Mouse (Mus musculus) Patski (cell line): ENCODE data around the gene 4632433K11Rik. TPM values are rescaled to one million over a fixed set of nuclear protein-coding genes. Genes with fewer than 3 reads are reported as not detected.
A peak's percentile ranks its signal among the peaks of the same experiment; 100 is the strongest.
"Not testable (repeated sequence)": the region's sequence is repeated elsewhere in the genome, so short reads cannot be mapped to it uniquely, and the experiment has no call there.

Experiments
- ATAC-seq: fragments of 100-300 bp; one replicate; pipeline ENCODE4 v1.8.0; 2021
- CTCF ChIA-PET: fragments of 350-600 bp; sonication (Branson Sonifier 250); formaldehyde crosslinking; loops from one replicate; lab custom pipeline; 2022; ENCODE audit warnings: inconsistent platforms; lab: Charles Lee
- POLR2A ChIA-PET: fragments of 350-600 bp; sonication (Branson Sonifier 250); formaldehyde crosslinking; loops from one replicate; lab custom pipeline; 2022; ENCODE audit warnings: antibody characterized with exemption, inconsistent platforms; lab: Charles Lee
- DNase-seq: peaks from one replicate; pipeline ENCODE4 v3.0.0-alpha.2; 2011; ENCODE audit warnings: low read depth, low spot score
- H3K27me3 ChIP-seq: fragments of 371-371 bp; one replicate; pipeline ENCODE4 v1.5.1; 2021
- CTCF ChIP-seq: fragments of 100-300 bp; IDR thresholded peaks from one replicate; pipeline ENCODE4 v1.5.1; 2021
- in situ Hi-C: fragments of 300-500 bp; cut with MboI; formaldehyde crosslinking; loops from 3 replicates; pipeline ENCODE4 v1.11.1; 2018; ENCODE audit warnings: low pct_unique_long_range_greater_than_20kb, mixed read lengths
- polyA plus RNA-seq: library from polyadenylated mRNA; unstranded; gene quantifications from one replicate; pipeline ENCODE4 v1.2.3, GENCODE M21; 2021

Gene 4632433K11Rik
- polyA plus RNA-seq, 1 experiment from 2014 or later = not detected

DNA sequence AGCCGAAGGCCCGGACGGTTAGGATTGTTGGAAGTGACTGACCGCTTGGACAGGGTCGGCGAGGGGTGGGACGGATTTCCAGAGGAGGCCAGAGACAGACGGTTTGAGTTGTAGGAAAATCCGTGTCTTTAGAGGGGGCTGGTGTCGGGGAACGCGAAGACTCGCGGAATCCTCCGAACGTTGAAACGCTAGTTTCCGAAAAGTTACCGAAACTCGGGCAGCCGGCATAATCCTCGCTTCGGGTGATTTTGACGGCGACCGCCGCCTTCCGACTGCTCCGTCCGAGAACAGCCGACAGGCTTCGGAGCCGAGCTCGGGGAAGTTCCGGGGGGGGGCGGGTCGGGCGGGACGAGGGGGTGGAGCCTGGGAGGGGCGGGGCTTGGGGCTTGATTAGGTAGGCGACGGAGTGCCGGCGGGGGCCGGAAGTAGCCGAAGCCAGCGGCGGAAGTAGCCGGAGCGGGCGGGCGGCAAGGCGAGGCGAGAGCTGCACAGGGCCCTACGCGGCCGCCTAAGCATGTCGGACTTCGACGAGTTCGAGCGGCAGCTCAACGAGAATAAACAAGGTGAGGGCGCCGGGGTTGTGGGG lies 27.9 kb downstream of the 4632433K11Rik start, which contains the start of gene U2af2:
Gene U2af2 (plus strand): TSS at position 370 of the 586 bp plus-strand sequence.
- no peaks in the 10 kb centered on the region for H3K27me3 ChIP-seq
- DNase-seq (peak; percentile 30), ATAC-seq (peak; percentile 52)
- in situ Hi-C loops = loop anchor here (5.0 to 25.0 kb wide), 3 partner anchors 45 to 1100 kb away; partner anchors contain the start of genes Gm44973, Ube2s, Zfp444 and Zfp787
- ChIA-PET CTCF (interaction anchor here (0.8 to 3.1 kb wide), 2 partner anchors 10 to 12 kb away, joined by 3 to 19 read pairs; partner anchors contain the start of gene Zfp580), POLR2A (interaction anchor here (0.8 to 2.0 kb wide), 7 partner anchors 9 to 119 kb away, joined by 3 to 12 read pairs (median 4); partner anchors contain the start of genes Ccdc106, Gm44973 and Zfp865)
- TF ChIP-seq CTCF = no peak

DNA sequence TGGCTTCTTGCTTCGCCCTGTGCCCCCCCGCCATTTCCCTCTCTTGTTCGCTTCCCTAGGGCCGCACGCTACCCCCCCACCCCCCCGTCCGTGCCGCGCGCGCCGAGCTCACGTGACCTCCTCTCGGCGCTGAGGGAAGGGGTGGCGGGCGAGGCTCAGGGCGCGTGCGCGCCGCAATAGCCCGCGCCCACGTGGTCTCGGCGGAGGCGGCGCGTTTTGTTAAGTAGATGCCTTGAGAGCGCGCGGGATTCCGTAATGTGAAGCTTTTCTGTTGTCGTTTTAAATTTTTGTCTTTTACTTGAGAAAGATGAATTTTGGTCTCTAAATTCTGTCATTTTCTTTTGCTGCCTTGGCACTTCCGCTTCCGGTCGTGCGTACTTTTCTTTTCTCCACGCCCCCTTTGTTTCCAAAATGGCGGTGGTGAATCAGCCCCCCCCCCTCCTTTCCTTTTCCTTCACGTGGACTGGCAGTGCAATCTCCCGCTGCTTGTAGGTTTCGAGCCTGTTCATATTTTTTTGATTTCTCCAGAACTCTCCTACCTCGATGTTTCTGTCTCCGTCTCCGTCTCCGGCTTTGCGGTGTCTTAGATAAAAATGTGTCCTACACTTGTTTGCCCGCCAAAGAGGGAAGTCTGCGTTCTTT lies 28.6 kb downstream of the 4632433K11Rik start:
- POLR2A ChIA-PET = interaction anchor here (0.8 to 1.3 kb wide), 4 partner anchors 10 to 43 kb away, joined by 3 to 7 read pairs (median 4); partner anchors contain the start of genes Ccdc106 and Zfp865

DNA sequence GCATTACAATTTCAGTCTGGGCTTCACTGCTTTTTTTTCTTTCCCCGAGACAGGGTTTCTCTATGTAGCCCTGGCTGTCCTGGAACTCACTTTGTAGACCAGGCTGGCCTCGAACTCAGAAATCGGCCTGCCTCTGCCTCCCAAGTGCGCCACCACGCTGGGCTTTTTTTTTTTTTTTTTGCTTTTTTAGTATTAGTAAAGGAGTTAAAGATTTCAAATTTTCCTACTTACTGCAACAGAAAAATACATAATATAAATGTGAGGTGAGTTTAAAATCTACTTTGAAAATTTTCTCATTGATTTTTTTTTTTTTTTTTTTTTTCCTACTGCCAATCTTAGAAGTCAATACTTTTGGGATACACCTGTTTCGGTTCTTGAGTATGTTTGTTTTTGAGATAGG lies 31.0 kb downstream of the 4632433K11Rik start:
- DNase-seq = no peak
- no peak for TF ChIP-seq CTCF
- ChIA-PET CTCF (interaction anchor here (0.5 kb wide), 1 partner anchor 22 kb away, joined by 4 read pairs; no protein-coding TSS in a partner anchor), POLR2A (interaction anchor here (0.7 kb wide), 1 partner anchor 8 kb away, joined by 3 read pairs; no protein-coding TSS in a partner anchor)
- no peak for ATAC-seq
- H3K27me3 ChIP-seq = no peaks in the 10 kb centered on the region
- in situ Hi-C loops = loop anchor here (5.0 to 25.0 kb wide), 3 partner anchors 48 to 1097 kb away; partner anchors contain the start of genes Gm44973, Ube2s, Zfp444 and Zfp787

More for the DNA sequence above, 28.6 kb downstream of the 4632433K11Rik start:
- ATAC-seq (peak; percentile 19), DNase-seq (no peak)
- H3K27me3 ChIP-seq = no peaks in the 10 kb centered on the region
- CTCF ChIA-PET = interaction anchor here (0.8 kb wide), 1 partner anchor 10 kb away, joined by 3 read pairs; no protein-coding TSS in a partner anchor
- in situ Hi-C loops = loop anchor here (5.0 to 25.0 kb wide), 3 partner anchors 45 to 1100 kb away; partner anchors contain the start of genes Gm44973, Ube2s, Zfp444 and Zfp787
- no peak for TF ChIP-seq CTCF

- ChIA-PET CTCF (no interaction called here), POLR2A (no interaction called here)
- no peaks in the 10 kb centered on the region for H3K27me3 ChIP-seq
- in situ Hi-C loops = loop anchor here (25.0 kb wide), 1 partner anchor 1089 kb away; the partner anchor contains the start of genes Zfp444 and Zfp787
- TF ChIP-seq CTCF = no peak
- ATAC-seq (no peak), DNase-seq (no peak)
Observed at GRCm38 (mm10) chr7:5073586-5073985, 39.7 kb downstream of the 4632433K11Rik start.

- no peak for DNase-seq
- in situ Hi-C loops = loop anchor here (25.0 kb wide), 2 partner anchors 913 to 1087 kb away; partner anchors contain the start of genes Cdc42ep5, Leng9, Zfp444 and Zfp787
- no peaks in the 10 kb centered on the region for H3K27me3 ChIP-seq
- ATAC-seq = no peak
- ChIA-PET POLR2A (no interaction called here), CTCF (no interaction called here)
- TF ChIP-seq CTCF = no peak
Observed at GRCm38 (mm10) chr7:5074984-5075383, 41.1 kb downstream of the 4632433K11Rik start.

- ATAC-seq (no peak), DNase-seq (no peak)
- POLR2A ChIA-PET = interaction anchor here (0.7 to 1.6 kb wide), 2 partner anchors 15 to 210 kb away, joined by 3 to 7 read pairs; partner anchors contain the start of gene U2af2
- TF ChIP-seq CTCF = no peak
- in situ Hi-C loops = loop anchor here (25.0 kb wide), 1 partner anchor 915 kb away; the partner anchor contains the start of genes Cdc42ep5 and Leng9
- no peaks in the 10 kb centered on the region for H3K27me3 ChIP-seq
- CTCF ChIA-PET = interaction anchor here (0.6 kb wide), 1 partner anchor 10 kb away, joined by 3 read pairs; no protein-coding TSS in a partner anchor
Observed at GRCm38 (mm10) chr7:5076931-5077330, 43.0 kb downstream of the 4632433K11Rik start.

DNA sequence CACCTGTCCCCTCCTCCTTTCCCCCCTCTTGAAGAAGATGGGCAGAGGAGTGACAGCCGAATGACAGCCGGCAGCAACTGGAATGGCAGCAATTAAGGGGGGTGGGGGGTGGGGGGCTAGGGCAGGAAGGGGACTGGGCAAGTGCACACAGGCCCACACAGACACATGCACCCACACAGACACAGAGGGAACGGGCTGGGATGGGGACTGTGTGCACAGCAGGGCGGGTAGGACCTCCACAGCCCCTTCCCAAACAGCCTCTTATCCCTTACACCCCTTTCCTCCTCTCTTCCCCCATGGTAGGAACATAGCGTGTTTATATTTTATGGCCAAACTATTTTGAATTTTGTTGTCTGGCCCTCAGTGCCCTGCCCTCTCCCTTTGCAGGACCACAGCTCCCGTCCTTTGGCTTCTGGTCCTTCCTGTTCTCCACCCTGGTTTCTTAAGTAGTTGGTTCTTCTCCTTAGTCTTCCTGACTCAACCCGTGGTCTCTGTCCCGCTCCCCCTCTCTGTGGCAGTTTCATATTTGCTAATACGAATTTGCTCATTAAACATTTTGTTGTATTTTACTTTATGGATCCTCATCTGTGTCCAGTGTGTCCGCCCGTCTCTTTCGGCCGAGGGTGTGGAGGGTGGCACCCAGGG lies 45.6 kb downstream of the 4632433K11Rik start:
- ATAC-seq = peak; percentile 0
- in situ Hi-C loops = loop anchor here (25.0 kb wide), 1 partner anchor 917 kb away; the partner anchor contains the start of genes Cdc42ep5 and Leng9
- POLR2A ChIA-PET, H3K27me3 ChIP-seq, DNase-seq: not testable (repeated sequence)
- CTCF ChIA-PET = interaction anchor here (1.3 kb wide), 1 partner anchor 10 kb away, joined by 3 read pairs; no protein-coding TSS in a partner anchor

DNA sequence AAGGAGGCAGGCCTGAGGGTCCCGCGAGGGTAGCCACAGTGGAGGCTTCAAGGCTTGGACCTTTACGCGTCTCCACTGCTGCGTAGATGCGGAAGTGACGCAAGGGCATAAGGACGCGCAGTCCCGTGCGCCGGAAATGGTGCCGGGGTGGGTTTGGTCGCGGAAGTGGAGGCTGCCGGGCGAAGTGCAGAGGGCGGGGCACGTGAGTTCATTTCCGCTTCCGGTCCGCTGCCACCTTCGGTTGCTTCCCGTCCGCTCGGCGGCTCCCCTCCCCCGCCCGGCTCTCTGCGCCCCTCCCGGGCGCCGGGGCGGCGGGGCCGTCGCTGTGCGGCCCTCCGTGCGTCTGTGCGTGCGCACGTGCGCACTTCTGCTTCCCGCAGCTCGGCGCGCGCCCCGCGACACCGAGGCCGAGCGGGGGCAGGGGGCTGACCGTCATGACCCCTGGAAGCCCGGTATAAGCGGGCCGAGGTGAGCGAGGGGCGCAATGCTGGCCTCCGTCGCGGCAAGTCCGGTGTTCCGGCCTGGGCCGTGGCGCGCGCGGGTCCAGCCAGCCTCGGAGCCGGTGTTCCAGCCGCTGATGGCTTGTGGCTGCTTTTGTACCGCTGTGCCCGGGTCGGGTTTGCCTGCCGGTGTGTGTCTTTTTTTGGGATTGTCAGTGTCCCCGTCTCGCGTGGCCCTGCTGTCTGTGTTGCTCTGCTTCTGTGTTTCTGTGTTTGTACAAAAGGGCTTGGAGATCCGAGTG lies 46.3 kb downstream of the 4632433K11Rik start, which contains the start of gene Epn1:
Gene Epn1 (plus strand): TSS at position 226 of the 742 bp plus-strand sequence.
- ChIA-PET CTCF (no interaction called here), POLR2A (no interaction called here)
- DNase-seq = no peak
- H3K27me3 ChIP-seq = no peaks in the 10 kb centered on the region
- no peak for TF ChIP-seq CTCF
- in situ Hi-C loops = loop anchor here (25.0 kb wide), 1 partner anchor 918 kb away; the partner anchor contains the start of genes Cdc42ep5 and Leng9
- ATAC-seq = peak; percentile 97

DNA sequence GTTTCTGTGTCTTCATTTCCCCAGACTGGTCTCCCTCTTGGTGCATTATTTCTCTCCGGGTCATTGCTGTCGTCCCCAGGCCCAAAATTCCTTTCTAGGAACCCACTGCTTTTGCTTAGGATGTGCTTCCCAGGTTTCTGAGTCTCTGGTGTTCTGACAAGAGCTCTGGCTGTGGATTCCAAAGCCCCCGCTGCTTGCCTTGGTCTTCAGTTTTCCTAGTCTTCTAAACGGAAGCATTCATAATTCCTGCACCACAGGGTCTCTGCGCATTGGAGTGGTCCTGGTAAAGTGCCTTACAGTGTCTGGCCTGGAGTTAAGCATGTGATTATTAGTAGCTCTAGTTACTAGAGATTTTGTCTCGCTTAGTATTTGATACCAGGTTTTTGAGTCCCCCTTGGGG lies 46.9 kb downstream of the 4632433K11Rik start:
- ChIA-PET CTCF (no interaction called here), POLR2A (interaction anchor here (0.7 kb wide), 1 partner anchor 10 kb away, joined by 3 read pairs; no protein-coding TSS in a partner anchor)
- ATAC-seq = no peak
- no peak for DNase-seq
- H3K27me3 ChIP-seq = no peaks in the 10 kb centered on the region
- in situ Hi-C loops = loop anchor here (25.0 kb wide), 1 partner anchor 919 kb away; the partner anchor contains the start of genes Cdc42ep5 and Leng9
- no peak for TF ChIP-seq CTCF
